Comparison of ENCODE assay signal across 8 mouse cellular contexts in the genomic region with DNA sequence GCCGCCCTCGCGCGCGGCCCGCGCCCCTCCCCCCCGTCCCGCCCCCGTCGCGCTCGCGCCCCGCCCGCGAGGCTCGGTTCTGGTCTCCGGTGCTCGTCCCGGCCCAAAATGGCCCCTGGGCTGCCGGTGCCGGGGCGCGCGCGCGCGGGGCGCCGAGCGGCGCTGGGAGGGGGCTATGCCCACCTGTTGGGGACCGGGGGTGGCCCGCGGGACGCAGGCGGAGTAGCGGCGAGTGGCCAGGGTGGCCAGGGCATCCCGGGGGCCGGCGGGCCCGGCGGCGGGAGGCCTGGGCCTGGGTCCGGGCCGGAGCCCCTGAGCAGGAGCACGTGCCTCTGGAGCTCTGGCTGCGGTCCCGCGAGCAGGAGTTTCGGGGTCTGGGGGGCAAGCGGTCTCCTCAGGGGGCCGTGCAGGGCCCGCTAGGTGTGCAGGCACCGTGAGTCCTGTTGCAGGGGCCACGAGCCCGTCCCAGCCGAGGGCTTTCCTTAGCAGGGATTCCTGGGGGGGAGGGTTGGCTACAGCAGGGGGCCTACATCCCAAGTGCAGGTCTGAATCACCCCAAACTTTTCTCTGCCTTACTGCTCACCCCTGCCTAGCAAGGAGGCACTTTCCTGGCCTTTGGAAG. TPM values are rescaled to one million over a fixed set of nuclear protein-coding genes. Genes with fewer than 3 reads are reported as not detected.
A peak's percentile ranks its signal among the peaks of the same experiment; 100 is the strongest.
DNase-seq lines count a peak whose midpoint lies in the region; ATAC-seq and TF ChIP-seq lines count a peak whose summit lies in the region.

No protein-coding gene starts in this region.

- no peak for TF ChIP-seq EP300 in lung, postnatal 0 days (IDR thresholded peaks at IDR 0.05)

- H3K9me3 ChIP-seq in ES-E14 (ENCODE audit: control insufficient read depth, insufficient read depth, low read depth, low read length): no peaks in the 10 kb centered on the region
- H3K9me3 ChIP-seq in embryonic facial prominence, embryonic 12.5 days: no peaks in the 10 kb centered on the region
- no peaks in the 10 kb centered on the region for H3K9me3 ChIP-seq in hindbrain, embryonic 15.5 days
- H3K9me3 ChIP-seq in lung, postnatal 0 days (ENCODE audit: low read length): no peaks in the 10 kb centered on the region
- no peaks in the 10 kb centered on the region for H3K9me3 ChIP-seq in stomach, embryonic 15.5 days

- H3K27ac ChIP-seq in ES-E14 (ENCODE audit: insufficient read depth, low read depth, low read length, poor library complexity, severe bottlenecking): no peak overlapping the region; the same call in 1 of the 2 replicates
- H3K27ac ChIP-seq in embryonic facial prominence, embryonic 12.5 days: peak overlapping the region; percentile 88
- peak overlapping the region; percentile 86 for H3K27ac ChIP-seq in hindbrain, embryonic 15.5 days (replicated peaks)
- H3K27ac ChIP-seq in lung, postnatal 0 days (ENCODE audit: low read length): peak overlapping the region; percentile 84
- H3K27ac ChIP-seq in stomach, embryonic 15.5 days: peak overlapping the region; percentile 76

- no peaks in the 10 kb centered on the region; the same call in 1 of the 2 replicates for H3K36me3 ChIP-seq in ES-E14 (ENCODE audit: control insufficient read depth, insufficient read depth, low read length, poor library complexity, severe bottlenecking)
- 0 out of 2 replicates have a peak, but pooled peaks cover 11% of the 10 kb centered on the region for H3K36me3 ChIP-seq in embryonic facial prominence, embryonic 12.5 days
- H3K36me3 ChIP-seq in hindbrain, embryonic 15.5 days: no peaks in the 10 kb centered on the region
- H3K36me3 ChIP-seq in lung, postnatal 0 days (ENCODE audit: insufficient read depth, low read length): no peaks in the 10 kb centered on the region
- H3K36me3 ChIP-seq in stomach, embryonic 15.5 days: no peaks in the 10 kb centered on the region

- WGBS in embryonic facial prominence, embryonic 12.5 days: under 1% methylated on average over 26 of the region's 60 CpGs
- WGBS in hindbrain, embryonic 15.5 days: under 1% methylated on average over 48 of the region's 60 CpGs
- 1% methylated on average over 31 of the region's 60 CpGs for WGBS in lung, postnatal 0 days
- 0% methylated on average over 30 of the region's 60 CpGs for WGBS in stomach, embryonic 15.5 days

- H3K27me3 ChIP-seq in embryonic facial prominence, embryonic 12.5 days: no peaks in the 10 kb centered on the region
- no peaks in the 10 kb centered on the region for H3K27me3 ChIP-seq in hindbrain, embryonic 15.5 days
- H3K27me3 ChIP-seq in lung, postnatal 0 days (replicated peaks; ENCODE audit: insufficient read depth, low read length): no peaks in the 10 kb centered on the region
- H3K27me3 ChIP-seq in stomach, embryonic 15.5 days (replicated peaks): no peaks in the 10 kb centered on the region

- in situ Hi-C loops in ES-E14 (cut with MboI; ENCODE audit: low sequenced_read_pairs in 2 of 2, unreplicated experiment in 2 of 2): no loop called here

- peak; percentile 39 for DNase-seq in kidney, adult 18-20 months
- DNase-seq in kidney, adult 8-10 months: no peak
- no peak for DNase-seq in ES-E14 (ENCODE audit: low read depth, low spot score)
- no peak for DNase-seq in lung, postnatal 0 days (ENCODE audit: low spot score)
- DNase-seq in urinary bladder, adult 2 months (ENCODE audit: low spot score): no peak

- H3K4me1 ChIP-seq in ES-E14 (ENCODE audit: control insufficient read depth in 2 of 2, insufficient read depth in 2 of 2, low read length in 2 of 2, poor library complexity in 1 of 2): peaks cover 5 to 46% of the 10 kb centered on the region in 2 experiments; a peak in 2 of 4 replicates
- peaks cover 28% of the 10 kb centered on the region for H3K4me1 ChIP-seq in embryonic facial prominence, embryonic 12.5 days
- H3K4me1 ChIP-seq in hindbrain, embryonic 15.5 days (replicated peaks): peaks cover 55% of the 10 kb centered on the region
- no peaks in the 10 kb centered on the region; the same call in 1 of the 2 replicates for H3K4me1 ChIP-seq in lung, postnatal 0 days (ENCODE audit: insufficient read depth, low read depth, low read length)
- peaks cover 50% of the 10 kb centered on the region for H3K4me1 ChIP-seq in stomach, embryonic 15.5 days

- TF ChIP-seq CTCF in lung, postnatal 0 days (IDR thresholded peaks at IDR 0.05): no peak

- H3K9ac ChIP-seq in ES-E14 (ENCODE audit: insufficient read depth, low read depth, low read length, poor library complexity, severe bottlenecking): peak overlapping the region; percentile 89
- peak overlapping the region; percentile 100 for H3K9ac ChIP-seq in embryonic facial prominence, embryonic 12.5 days
- peak overlapping the region; percentile 100 for H3K9ac ChIP-seq in hindbrain, embryonic 15.5 days
- H3K9ac ChIP-seq in lung, postnatal 0 days (replicated peaks; ENCODE audit: low read depth): peak overlapping the region; percentile 95
- peak overlapping the region; percentile 99 for H3K9ac ChIP-seq in stomach, embryonic 15.5 days

- H3K4me2 ChIP-seq in embryonic facial prominence, embryonic 12.5 days (replicated peaks): peak overlapping the region; percentile 95
- peak overlapping the region; percentile 85 for H3K4me2 ChIP-seq in hindbrain, embryonic 15.5 days
- peak overlapping the region; percentile 98 for H3K4me2 ChIP-seq in lung, postnatal 0 days (replicated peaks; ENCODE audit: low read depth, low read length)
- peak overlapping the region; percentile 87 for H3K4me2 ChIP-seq in stomach, embryonic 15.5 days

- peak overlapping the region; percentile 88 to 94 for H3K4me3 ChIP-seq in ES-E14 (ENCODE audit: insufficient read depth in 1 of 2, low read depth in 1 of 2, low read length in 2 of 2, poor library complexity in 1 of 2, severe bottlenecking in 1 of 2)
- H3K4me3 ChIP-seq in embryonic facial prominence, embryonic 12.5 days: peak overlapping the region; percentile 100
- peak overlapping the region; percentile 96 for H3K4me3 ChIP-seq in hindbrain, embryonic 15.5 days
- H3K4me3 ChIP-seq in lung, postnatal 0 days (ENCODE audit: low read depth, low read length): peak overlapping the region; percentile 89
- H3K4me3 ChIP-seq in stomach, embryonic 15.5 days (replicated peaks): peak overlapping the region; percentile 92

- ATAC-seq in embryonic facial prominence, embryonic 12.5 days (ENCODE audit: insufficient number of reproducible peaks, insufficient read depth, low FRiP score, low TSS enrichment): 0 out of 2 replicates have a peak, but pooled peaks have one; percentile 11
- ATAC-seq in hindbrain, embryonic 15.5 days (ENCODE audit: low FRiP score, low read depth): 0 out of 2 replicates have a peak, but pooled peaks have one; percentile 24
- peak; percentile 35 for ATAC-seq in lung, postnatal 0 days
- peak; percentile 1; the same call in 1 of the 2 replicates for ATAC-seq in stomach, embryonic 15.5 days (ENCODE audit: insufficient read depth, low FRiP score, low read depth)

TF ChIP-seq in ES-E14, 5 proteins besides CTCF, POLR2A, EP300 and RAD21:
- TF ChIP-seq ZC3H11A (IDR thresholded peaks at IDR 0.05; ENCODE audit: borderline replicate concordance, low read depth, low read length): no peak

RNA-seq across cellular contexts. Expression of gene Mta1, which starts 0.6 kb away (rescaled TPM):
- 30.3 and 49.7 TPM in 2 replicates for total RNA-seq in ES-E14 (2012; rRNA removed)
- 18.5 and 20.4 TPM in 2 replicates for polyA plus RNA-seq in embryonic facial prominence, embryonic 12.5 days (2016; fragmentation: Nextera tagmentation; extraction: Ambion mirVana)
- 16.3 and 16.6 TPM in 2 replicates for polyA plus RNA-seq in hindbrain, embryonic 15.5 days (2015; fragmentation: Nextera tagmentation; extraction: Ambion mirVana)
- polyA plus RNA-seq in lung, postnatal 0 days (2015; fragmentation: Nextera tagmentation; extraction: Ambion mirVana): 10.5 and 12.2 TPM in 2 replicates
- polyA plus RNA-seq in stomach, embryonic 15.5 days (2015; fragmentation: Nextera tagmentation; extraction: Ambion mirVana): 11.2 and 12.2 TPM in 2 replicates
- polyA plus RNA-seq in urinary bladder, adult 2 months (2012; rRNA removed): 43.1 and 55.5 TPM in 2 replicates

RNA-seq across cellular contexts. Expression of gene Tex22, which starts 24.3 kb away (rescaled TPM):
- total RNA-seq in ES-E14 (2012; rRNA removed): 0.22 and 0.79 TPM in 2 replicates
- 0.13 TPM in 1 of 2 replicates, not detected in the other for polyA plus RNA-seq in embryonic facial prominence, embryonic 12.5 days (2016; fragmentation: Nextera tagmentation; extraction: Ambion mirVana)
- polyA plus RNA-seq in hindbrain, embryonic 15.5 days (2015; fragmentation: Nextera tagmentation; extraction: Ambion mirVana): not detected in 2 replicates
- polyA plus RNA-seq in lung, postnatal 0 days (2015; fragmentation: Nextera tagmentation; extraction: Ambion mirVana): not detected in 2 replicates
- not detected in 2 replicates for polyA plus RNA-seq in stomach, embryonic 15.5 days (2015; fragmentation: Nextera tagmentation; extraction: Ambion mirVana)
- polyA plus RNA-seq in urinary bladder, adult 2 months (2012; rRNA removed): not detected in 2 replicates

RNA-seq across cellular contexts. Expression of gene Crip2, which starts 41.4 kb away (rescaled TPM):
- total RNA-seq in ES-E14 (2012; rRNA removed): 54.6 and 62.2 TPM in 2 replicates
- 78.8 and 88.4 TPM in 2 replicates for polyA plus RNA-seq in embryonic facial prominence, embryonic 12.5 days (2016; fragmentation: Nextera tagmentation; extraction: Ambion mirVana)
- polyA plus RNA-seq in hindbrain, embryonic 15.5 days (2015; fragmentation: Nextera tagmentation; extraction: Ambion mirVana): 294 and 336 TPM in 2 replicates
- polyA plus RNA-seq in lung, postnatal 0 days (2015; fragmentation: Nextera tagmentation; extraction: Ambion mirVana): 1,357 and 1,498 TPM in 2 replicates
- polyA plus RNA-seq in stomach, embryonic 15.5 days (2015; fragmentation: Nextera tagmentation; extraction: Ambion mirVana): 125 and 130 TPM in 2 replicates
- polyA plus RNA-seq in urinary bladder, adult 2 months (2012; rRNA removed): 303 and 339 TPM in 2 replicates

RNA-seq across cellular contexts. Expression of gene Crip1, which starts 47.5 kb away (rescaled TPM):
- 173 and 210 TPM in 2 replicates for total RNA-seq in ES-E14 (2012; rRNA removed)
- polyA plus RNA-seq in embryonic facial prominence, embryonic 12.5 days (2016; fragmentation: Nextera tagmentation; extraction: Ambion mirVana): 102 and 107 TPM in 2 replicates
- polyA plus RNA-seq in hindbrain, embryonic 15.5 days (2015; fragmentation: Nextera tagmentation; extraction: Ambion mirVana): 29.2 and 34.7 TPM in 2 replicates
- 1,321 and 1,744 TPM in 2 replicates for polyA plus RNA-seq in lung, postnatal 0 days (2015; fragmentation: Nextera tagmentation; extraction: Ambion mirVana)
- 312 and 313 TPM in 2 replicates for polyA plus RNA-seq in stomach, embryonic 15.5 days (2015; fragmentation: Nextera tagmentation; extraction: Ambion mirVana)
- 805 and 1,244 TPM in 2 replicates for polyA plus RNA-seq in urinary bladder, adult 2 months (2012; rRNA removed)

RNA-seq across cellular contexts. Expression of gene Tedc1, which starts 57.6 kb away (rescaled TPM):
- 30.3 and 48.0 TPM in 2 replicates for total RNA-seq in ES-E14 (2012; rRNA removed)
- 47.2 and 49.7 TPM in 2 replicates for polyA plus RNA-seq in embryonic facial prominence, embryonic 12.5 days (2016; fragmentation: Nextera tagmentation; extraction: Ambion mirVana)
- polyA plus RNA-seq in hindbrain, embryonic 15.5 days (2015; fragmentation: Nextera tagmentation; extraction: Ambion mirVana): 18.3 and 23.6 TPM in 2 replicates
- 2.5 and 2.6 TPM in 2 replicates for polyA plus RNA-seq in lung, postnatal 0 days (2015; fragmentation: Nextera tagmentation; extraction: Ambion mirVana)
- 26.0 and 32.1 TPM in 2 replicates for polyA plus RNA-seq in stomach, embryonic 15.5 days (2015; fragmentation: Nextera tagmentation; extraction: Ambion mirVana)
- polyA plus RNA-seq in urinary bladder, adult 2 months (2012; rRNA removed): 1.3 TPM in 2 replicates
